Mouse (Mus musculus) myocyte (in vitro differentiated cells): ENCODE measurements at regions not wholly inside any gene's neighbourhood (a gene's known extent, or its start where the extent isn't known, plus 50 kb on each side); places are given as distances from the start of the nearest gene placed in this dataset.

Source experiments
- H3K27me3 ChIP-seq: one replicate; pipeline ENCODE4 v1.6.1; 2011; ENCODE audit not compliant: control insufficient read depth, insufficient read depth, insufficient read length
- H3K36me3 ChIP-seq: one replicate; pipeline ENCODE4 v1.6.1; 2011; ENCODE audit not compliant: control insufficient read depth, insufficient read depth
- H3K4me2 ChIP-seq: one replicate; pipeline ENCODE4 v1.6.1; 2011; ENCODE audit warnings: low read depth, control low read depth
- H3K4me3 ChIP-seq: one replicate; pipeline ENCODE4 v1.5.1; 2011; ENCODE audit warnings: mild to moderate bottlenecking, control low read depth, moderate library complexity
- H3K79me2 ChIP-seq: one replicate; pipeline ENCODE4 v1.6.1; 2011; ENCODE audit not compliant: control insufficient read depth, insufficient read depth
- H3ac ChIP-seq: one replicate; pipeline ENCODE4 v1.6.1; 2011; ENCODE audit not compliant: control insufficient read depth, insufficient read length
- CEBPB ChIP-seq: IDR thresholded peaks from 2 replicates; pipeline ENCODE4 v1.6.1; 2011; ENCODE audit warnings: mild to moderate bottlenecking, moderate library complexity; ENCODE audit not compliant: poor library complexity, insufficient read depth, severe bottlenecking
- E2F4 ChIP-seq: IDR thresholded peaks from one replicate; pipeline ENCODE4 v1.6.1; 2011; ENCODE audit warnings: mild to moderate bottlenecking, control low read depth, moderate library complexity; ENCODE audit not compliant: insufficient read depth
- MAX ChIP-seq: IDR thresholded peaks from one replicate; pipeline ENCODE4 v1.6.1; 2011; ENCODE audit warnings: low read depth, mild to moderate bottlenecking, control low read depth
- MYOD1 ChIP-seq, 3 experiments: IDR thresholded peaks; one replicate each; pipeline ENCODE4 v1.6.1; 2011; ENCODE audit warnings: control low read depth in 2 of 3, low read depth in 2 of 3, mild to moderate bottlenecking in 2 of 3, moderate library complexity in 1 of 3; ENCODE audit not compliant: insufficient read length in 2 of 3, control insufficient read depth in 1 of 3
- MYOG ChIP-seq, 3 experiments: IDR thresholded peaks; one replicate each; pipeline ENCODE4 v1.6.1; 2011; ENCODE audit warnings: control low read depth in 2 of 3, low read depth in 2 of 3, mild to moderate bottlenecking in 2 of 3; ENCODE audit not compliant: insufficient read length in 2 of 3, control insufficient read depth in 1 of 3, insufficient read depth in 1 of 3
- POLR2A ChIP-seq: IDR thresholded peaks from one replicate; pipeline ENCODE4 v1.6.1; 2011; ENCODE audit warnings: low read depth, mild to moderate bottlenecking, control low read depth, moderate library complexity; ENCODE audit not compliant: insufficient read length
- POLR2AphosphoS2 ChIP-seq: IDR thresholded peaks from one replicate; pipeline ENCODE4 v1.6.1; 2011; ENCODE audit warnings: low read depth, control low read depth; ENCODE audit not compliant: insufficient read length
- REST ChIP-seq: IDR thresholded peaks from one replicate; pipeline ENCODE4 v1.6.1; 2011; ENCODE audit warnings: mild to moderate bottlenecking, control low read depth, moderate library complexity; ENCODE audit not compliant: insufficient read depth, insufficient read length
- SRF ChIP-seq: IDR thresholded peaks from one replicate; pipeline ENCODE4 v1.6.1; 2011; ENCODE audit warnings: low read depth; ENCODE audit not compliant: control insufficient read depth, insufficient read length
- TCF12 ChIP-seq: IDR thresholded peaks from one replicate; pipeline ENCODE4 v1.6.1; 2011; ENCODE audit warnings: mild to moderate bottlenecking, control low read depth; ENCODE audit not compliant: poor library complexity, insufficient read depth, severe bottlenecking
- TCF3 ChIP-seq: IDR thresholded peaks from one replicate; pipeline ENCODE4 v1.6.1; 2011; ENCODE audit warnings: low read depth, control low read depth; ENCODE audit not compliant: insufficient read length
- USF1 ChIP-seq: IDR thresholded peaks from one replicate; pipeline ENCODE4 v1.6.1; 2011; ENCODE audit warnings: low read depth, mild to moderate bottlenecking, control low read depth, moderate library complexity

DNA sequence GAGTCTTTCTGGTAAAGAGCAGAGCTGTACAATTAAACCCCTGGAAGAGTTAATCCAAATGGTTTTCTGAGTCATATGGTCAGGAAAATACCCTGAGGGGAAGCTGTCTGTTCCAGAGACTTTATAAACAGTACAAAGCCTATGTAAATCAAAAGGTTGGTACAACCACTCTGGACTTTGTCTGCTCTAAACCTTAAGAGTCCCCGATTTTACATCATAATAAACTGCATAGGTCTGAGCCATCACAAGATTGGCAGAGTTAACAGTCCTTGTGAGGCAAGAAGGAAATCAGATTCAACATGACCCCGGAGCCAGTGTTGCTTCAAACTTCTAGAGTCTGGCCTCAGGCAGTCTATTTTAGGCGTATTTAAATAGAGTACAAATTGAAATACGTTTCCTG, 289.7 kb downstream of the Dnajb9 start:
- Histone ChIP-seq H3K79me2 (no peaks in the 10 kb centered on the region), H3ac (no peak overlapping the region), H3K4me2 (no peak overlapping the region), H3K27me3 (no peaks in the 10 kb centered on the region), H3K4me3 (no peak overlapping the region), H3K36me3 (no peaks in the 10 kb centered on the region)
- TF ChIP-seq MYOG (IDR thresholded peaks at IDR 0.05; ENCODE audit: control insufficient read depth in 1 of 3, insufficient read depth in 1 of 3, insufficient read length in 2 of 3, low read depth in 2 of 3), result no peak
- no peak for TF ChIP-seq E2F4
- TF ChIP-seq CEBPB, result no peak
- no peak for TF ChIP-seq POLR2A
- TF ChIP-seq TCF3, result no peak
- TF ChIP-seq USF1, result no peak
- no peak for TF ChIP-seq SRF
- no peak for TF ChIP-seq MAX
- no peak for TF ChIP-seq TCF12
- no peak for TF ChIP-seq MYOD1 (IDR thresholded peaks at IDR 0.05; ENCODE audit: control insufficient read depth in 1 of 3, insufficient read length in 2 of 3, low read depth in 2 of 3)
- no peak for TF ChIP-seq REST
- TF ChIP-seq POLR2AphosphoS2, result no peak

- no peak overlapping the region for H3K4me2 ChIP-seq
- H3K4me3 ChIP-seq, result no peak overlapping the region
- no peaks in the 10 kb centered on the region for H3K27me3 ChIP-seq
- no peaks in the 10 kb centered on the region for H3K79me2 ChIP-seq
- TF ChIP-seq MAX (no peak), REST (no peak), TCF12 (no peak), MYOG (IDR thresholded peaks at IDR 0.05; ENCODE audit: control insufficient read depth in 1 of 3, insufficient read depth in 1 of 3, insufficient read length in 2 of 3, low read depth in 2 of 3) (no peak), E2F4 (no peak), CEBPB (no peak), MYOD1 (IDR thresholded peaks at IDR 0.05; ENCODE audit: control insufficient read depth in 1 of 3, insufficient read length in 2 of 3, low read depth in 2 of 3) (no peak), POLR2A (no peak), POLR2AphosphoS2 (no peak), SRF (no peak), USF1 (no peak), TCF3 (no peak)
- H3K36me3 ChIP-seq, result no peaks in the 10 kb centered on the region
- H3ac ChIP-seq, result no peak overlapping the region
Measured at GRCm38 (mm10) chr12:43919114-43919513, 291.0 kb downstream of the Dnajb9 start.

GRCm38 (mm10) chr12:43916779-43917178, 293.3 kb downstream of the Dnajb9 start:
- Histone ChIP-seq H3K4me2 (no peak overlapping the region), H3K4me3 (no peak overlapping the region), H3ac (no peak overlapping the region), H3K36me3 (no peaks in the 10 kb centered on the region), H3K79me2 (no peaks in the 10 kb centered on the region), H3K27me3 (no peaks in the 10 kb centered on the region)
- TF ChIP-seq E2F4 (no peak), SRF (no peak), TCF3 (no peak), MYOD1 (IDR thresholded peaks at IDR 0.05; ENCODE audit: control insufficient read depth in 1 of 3, insufficient read length in 2 of 3, low read depth in 2 of 3) (no peak), USF1 (no peak), POLR2AphosphoS2 (no peak), TCF12 (no peak), POLR2A (no peak), MYOG (IDR thresholded peaks at IDR 0.05; ENCODE audit: control insufficient read depth in 1 of 3, insufficient read depth in 1 of 3, insufficient read length in 2 of 3, low read depth in 2 of 3) (no peak)

- TF ChIP-seq E2F4, result no peak
- TF ChIP-seq USF1, result no peak
- no peak for TF ChIP-seq REST
- TF ChIP-seq POLR2A, result no peak
- no peak for TF ChIP-seq POLR2AphosphoS2
- TF ChIP-seq CEBPB, result no peak
- no peak for TF ChIP-seq TCF3
- no peak for TF ChIP-seq MAX
- TF ChIP-seq SRF, result no peak
- no peak for TF ChIP-seq TCF12
- no peak for TF ChIP-seq MYOG (IDR thresholded peaks at IDR 0.05; ENCODE audit: control insufficient read depth in 1 of 3, insufficient read depth in 1 of 3, insufficient read length in 2 of 3, low read depth in 2 of 3)
- TF ChIP-seq MYOD1 (IDR thresholded peaks at IDR 0.05; ENCODE audit: control insufficient read depth in 1 of 3, insufficient read length in 2 of 3, low read depth in 2 of 3), result no peak
- Histone ChIP-seq H3K36me3 (no peaks in the 10 kb centered on the region), H3ac (no peak overlapping the region), H3K4me2 (no peak overlapping the region), H3K27me3 (no peaks in the 10 kb centered on the region), H3K79me2 (no peaks in the 10 kb centered on the region), H3K4me3 (no peak overlapping the region)
Measured at GRCm38 (mm10) chr12:43899273-43899672, 310.9 kb downstream of the Dnajb9 start.

- no peak overlapping the region for H3K4me3 ChIP-seq
- H3K36me3 ChIP-seq, result no peaks in the 10 kb centered on the region
- TF ChIP-seq MYOD1 (IDR thresholded peaks at IDR 0.05; ENCODE audit: control insufficient read depth in 1 of 3, insufficient read length in 2 of 3, low read depth in 2 of 3) (no peak), REST (no peak), POLR2AphosphoS2 (no peak), E2F4 (no peak), TCF12 (no peak), USF1 (no peak)
- no peak overlapping the region for H3K4me2 ChIP-seq
- H3ac ChIP-seq, result no peak overlapping the region
- H3K79me2 ChIP-seq, result no peaks in the 10 kb centered on the region
- no peaks in the 10 kb centered on the region for H3K27me3 ChIP-seq
Measured at GRCm38 (mm10) chr12:43885596-43885995, 324.5 kb downstream of the Dnajb9 start.
